Mouse (Mus musculus): ENCODE data around the gene Vmn1r172. TPM values are rescaled to one million over a fixed set of nuclear protein-coding genes. Genes with fewer than 3 reads are reported as not detected.
"Not testable (repeated sequence)": the region's sequence is repeated elsewhere in the genome, so short reads cannot be mapped to it uniquely, and the experiment has no call there.

The Vmn1r172 gene
- not detected in 2 replicates for polyA plus RNA-seq (2011; ENCODE audit: insufficient read length, low read depth, missing spikeins)

GRCm38 (mm10) chr7:23658016-23658415 is at the start of gene Vmn1r172:
Gene Vmn1r172, plus strand, starts transcription at chr7:23658316.
- TF ChIP-seq POLR2A (IDR thresholded peaks at IDR 0.05; ENCODE audit: low read depth, low read length) = no peak
- no peak for TF ChIP-seq CTCF (IDR thresholded peaks at IDR 0.05; ENCODE audit: borderline replicate concordance, insufficient read depth, low read length)
- no peaks in the 10 kb centered on the region for H3K4me1 ChIP-seq (ENCODE audit: control insufficient read depth, insufficient read depth, low read length)
- no peak within 1 kb of the TSS for H3K27ac ChIP-seq (ENCODE audit: insufficient read depth, low read length)
- no peak within 1 kb of the TSS for H3K4me3 ChIP-seq (ENCODE audit: insufficient read depth, low read length)

- no peak within 1 kb of the TSS for H3K4me3 ChIP-seq (ENCODE audit: insufficient read depth, low read length)
- no peaks in the 10 kb centered on the region for H3K4me1 ChIP-seq (ENCODE audit: control insufficient read depth, insufficient read depth, low read length)
- TF ChIP-seq POLR2A (IDR thresholded peaks at IDR 0.05; ENCODE audit: low read depth, low read length) (no peak), CTCF (IDR thresholded peaks at IDR 0.05; ENCODE audit: borderline replicate concordance, insufficient read depth, low read length) (no peak)
- no peak within 1 kb of the TSS for H3K27ac ChIP-seq (ENCODE audit: insufficient read depth, low read length)
Observed at GRCm38 (mm10) chr7:23630422-23630821, 27.7 kb upstream of the Vmn1r172 start, which contains the start of gene Vmn1r171. Gene Vmn1r171, plus strand, starts transcription at chr7:23630722.

DNA sequence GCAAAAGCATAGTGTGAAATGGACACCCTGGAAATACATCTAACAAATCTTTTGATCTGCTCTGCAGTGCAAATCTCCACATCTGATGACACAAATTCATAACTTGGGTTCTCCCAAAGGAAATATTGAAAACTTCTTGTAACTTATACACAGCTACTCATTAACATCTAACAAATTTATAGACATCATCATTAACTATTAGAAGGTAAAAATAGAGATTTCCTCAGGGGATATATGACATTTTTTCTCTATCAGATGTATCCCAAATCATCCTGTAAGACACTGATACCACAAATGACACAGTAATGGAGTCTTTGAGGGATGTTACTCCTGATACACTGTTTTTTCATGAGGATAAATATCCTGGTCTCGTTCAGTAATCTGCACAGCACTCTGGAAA is 42.3 kb downstream of the Vmn1r172 start, which contains the start of gene Vmn1r173:
Gene Vmn1r173, plus strand, starts transcription at position 301 of the 400 bp plus-strand sequence.
- H3K27ac ChIP-seq (ENCODE audit: insufficient read depth, low read length); H3K4me1 ChIP-seq (ENCODE audit: control insufficient read depth, insufficient read depth, low read length); H3K4me3 ChIP-seq (ENCODE audit: insufficient read depth, low read length): not testable (repeated sequence)

Other genes starting within 250 kb of the Vmn1r172 start
- gene Vmn1r167, start 151.1 kb upstream of the Vmn1r172 start, polyA plus RNA-seq (2011; ENCODE audit: insufficient read length, low read depth, missing spikeins) = not detected in 2 replicates
- gene Vmn1r168, start 118.6 kb upstream of the Vmn1r172 start, polyA plus RNA-seq (2011; ENCODE audit: insufficient read length, low read depth, missing spikeins) = not detected in 2 replicates
- gene Vmn1r169, start 82.8 kb upstream of the Vmn1r172 start, polyA plus RNA-seq (2011; ENCODE audit: insufficient read length, low read depth, missing spikeins) = not detected in 2 replicates
- not detected in 2 replicates for gene Vmn1r170, start 52.1 kb upstream of the Vmn1r172 start, polyA plus RNA-seq (2011; ENCODE audit: insufficient read length, low read depth, missing spikeins)
- not detected in 2 replicates for gene Vmn1r171, start 27.6 kb upstream of the Vmn1r172 start, polyA plus RNA-seq (2011; ENCODE audit: insufficient read length, low read depth, missing spikeins)
- not detected in 2 replicates for gene Vmn1r173, start 42.4 kb downstream of the Vmn1r172 start, polyA plus RNA-seq (2011; ENCODE audit: insufficient read length, low read depth, missing spikeins)
- gene Vmn1r174, start 94.0 kb downstream of the Vmn1r172 start, polyA plus RNA-seq (2011; ENCODE audit: insufficient read length, low read depth, missing spikeins) = not detected in 2 replicates
- not detected in 2 replicates for gene Vmn1r175, start 152.3 kb downstream of the Vmn1r172 start, polyA plus RNA-seq (2011; ENCODE audit: insufficient read length, low read depth, missing spikeins)
- not detected in 2 replicates for gene Vmn1r176, start 179.1 kb downstream of the Vmn1r172 start, polyA plus RNA-seq (2011; ENCODE audit: insufficient read length, low read depth, missing spikeins)
- not detected in 2 replicates for gene Vmn1r177, start 208.1 kb downstream of the Vmn1r172 start, polyA plus RNA-seq (2011; ENCODE audit: insufficient read length, low read depth, missing spikeins)
- gene Vmn1r178, start 233.7 kb downstream of the Vmn1r172 start, polyA plus RNA-seq (2011; ENCODE audit: insufficient read length, low read depth, missing spikeins) = not detected in 2 replicates

Measured in embryonic fibroblast, embryonic 13.5 days (primary cell).